Mouse (Mus musculus) adrenal gland (tissue): ENCODE measurements around the gene Bcat1.

Experiments
- intact Hi-C: fragments of 180-260 bp; cut with DNase I; formaldehyde crosslinking; loops from one replicate; pipeline ENCODE4 v1.15.1; 2025
- long read RNA-seq, 2 experiments: library from polyadenylated mRNA; unstranded; transcript quantifications; one replicate each; pipeline ENCODE4 v2.0.0; 2020; ENCODE audit warnings: borderline replicate concordance in 1 of 2; ENCODE audit not compliant: insufficient replicate concordance in 1 of 2

The Bcat1 gene
- long read RNA-seq, experiment 1, partial matches to known transcripts, result 1 of 5 reads
- long read RNA-seq, experiment 1, other reads (novel, unspliced or antisense), result 3 of 5 reads
- long read RNA-seq, experiment 2, full-length matches to known transcripts, result 1 of 1 reads
- long read RNA-seq, experiment 2, partial matches to known transcripts, result 0 of 1 reads
- long read RNA-seq, experiment 2, other reads (novel, unspliced or antisense), result 0 of 1 reads

DNA sequence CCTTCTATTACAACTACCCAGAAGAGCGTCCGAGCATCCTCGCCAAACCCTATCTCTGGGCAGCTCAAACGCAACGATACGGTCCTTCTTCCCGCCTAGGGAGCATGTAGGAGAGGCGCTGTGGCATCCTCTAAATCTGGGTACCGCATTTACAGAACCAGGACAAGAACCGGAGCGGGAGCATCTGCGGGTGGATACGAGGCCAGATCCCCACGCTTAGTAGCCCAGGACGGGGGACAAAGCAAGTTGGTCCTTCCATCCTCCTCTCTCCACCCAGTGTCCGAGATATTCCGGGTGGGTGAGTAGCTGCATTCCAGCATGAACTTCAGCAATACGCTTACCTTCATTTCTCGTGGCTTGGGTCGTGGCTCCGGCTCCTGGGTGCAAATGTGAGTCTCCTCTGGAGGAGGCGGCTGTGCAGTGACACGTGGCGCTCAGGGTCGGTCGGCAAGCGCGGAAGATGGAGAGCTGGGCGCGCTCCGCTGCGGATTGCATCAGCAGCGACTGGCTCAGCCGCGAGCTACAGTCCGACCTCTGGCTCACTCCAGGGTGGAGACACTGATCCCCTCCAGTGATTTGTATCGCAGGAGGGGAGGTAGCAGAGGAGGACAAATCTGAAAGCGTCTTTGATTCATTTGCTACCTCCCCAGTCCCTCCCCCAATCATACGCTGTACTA, at the start of gene Bcat1:
Gene Bcat1, minus strand, starts transcription at position 637 of the 677 bp plus-strand sequence.
- intact Hi-C loops, result no loop called here

DNA sequence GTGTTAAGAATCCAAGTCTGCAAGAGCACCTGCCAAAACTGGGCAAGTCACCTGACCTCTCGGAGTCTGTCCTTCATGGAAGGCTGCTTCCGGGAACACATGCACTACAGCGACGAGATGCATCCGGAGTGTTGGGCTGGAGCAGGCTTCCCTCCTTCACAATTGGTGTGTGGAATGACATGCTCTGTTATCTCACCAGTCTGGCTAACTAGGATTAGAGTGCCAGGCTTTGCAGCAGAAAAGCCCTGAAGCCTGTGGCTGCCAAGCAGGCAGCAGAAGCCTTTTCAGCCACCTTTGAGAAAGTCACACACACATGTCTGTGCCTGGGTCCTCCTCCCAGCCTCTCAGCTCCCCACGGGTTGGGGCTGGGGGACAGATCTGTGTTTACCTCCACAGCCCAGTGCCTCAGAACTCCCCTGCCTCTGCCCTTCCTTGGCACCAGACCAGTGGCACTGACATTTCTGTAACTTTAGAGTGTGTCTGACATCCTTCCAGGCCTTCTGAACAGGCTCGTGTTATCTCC, 49.7 kb upstream of the Bcat1 start:
- intact Hi-C loops, result loop anchor here (5.0 kb wide), 1 partner anchor 33 kb away; no protein-coding TSS in a partner anchor

DNA sequence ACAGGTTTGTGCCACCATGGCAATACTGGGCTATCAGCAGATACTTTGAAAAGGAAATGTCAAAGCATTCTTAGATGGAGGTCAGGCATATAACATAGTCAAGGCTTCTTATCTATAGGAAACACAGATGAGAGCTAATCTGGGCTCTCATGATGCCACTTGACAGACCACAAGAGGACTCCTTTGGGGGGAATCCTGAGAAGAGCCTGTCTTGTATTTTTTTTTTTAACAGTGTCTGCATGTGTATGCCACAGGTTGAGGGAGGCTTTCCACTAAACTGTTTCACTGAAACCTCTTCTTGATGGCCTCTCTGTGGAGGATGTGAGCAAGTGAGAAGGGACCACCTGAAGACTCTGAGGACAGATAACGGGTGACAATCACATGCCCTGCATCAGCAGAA, 48.6 kb upstream of the Bcat1 start:
- intact Hi-C loops, result loop anchor here (5.0 kb wide), 1 partner anchor 32 kb away; no protein-coding TSS in a partner anchor

DNA sequence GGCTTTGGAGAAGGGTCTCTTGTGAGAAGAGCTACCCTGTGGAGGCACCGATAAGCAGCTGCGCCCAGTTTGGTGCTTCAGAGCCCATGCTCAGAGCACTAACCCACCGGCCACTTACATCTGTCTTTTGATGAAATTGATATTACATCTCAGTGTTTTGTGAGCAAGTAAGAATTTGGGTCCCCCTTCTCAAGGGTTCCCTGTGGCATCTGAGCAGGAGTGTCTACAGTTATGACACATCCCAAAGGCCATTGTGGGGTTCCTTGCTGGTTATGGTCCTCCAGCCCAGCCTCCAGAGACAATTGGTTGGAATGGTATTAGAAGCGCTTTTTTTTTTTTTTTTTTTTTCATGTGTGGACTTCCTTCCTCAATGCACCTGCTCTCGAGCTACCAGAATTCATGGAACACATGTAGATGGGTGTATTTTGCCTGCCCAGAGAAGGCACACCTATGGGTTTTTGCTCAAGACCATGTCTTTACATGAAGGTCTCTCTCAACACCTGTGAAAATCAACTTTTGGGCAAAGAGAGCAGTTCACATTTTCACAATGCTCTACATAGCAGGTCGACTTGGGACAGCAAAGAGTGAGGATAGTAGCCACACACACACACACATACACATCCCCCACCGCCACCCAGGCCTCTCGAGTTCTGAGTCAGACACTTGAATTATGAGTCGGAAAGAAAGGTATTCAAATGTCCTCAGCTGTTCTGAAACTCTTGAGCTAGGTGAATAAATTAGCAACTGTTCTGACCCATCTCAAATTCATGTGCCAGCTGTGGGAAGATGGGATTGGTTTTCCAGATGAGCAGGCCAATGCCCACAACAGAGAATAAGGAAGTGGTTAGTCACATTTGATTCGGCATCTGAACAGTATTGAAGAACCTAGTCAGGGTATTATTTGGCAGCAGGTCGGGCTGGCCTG, 47.4 kb upstream of the Bcat1 start:
- intact Hi-C loops, result no loop called here

DNA sequence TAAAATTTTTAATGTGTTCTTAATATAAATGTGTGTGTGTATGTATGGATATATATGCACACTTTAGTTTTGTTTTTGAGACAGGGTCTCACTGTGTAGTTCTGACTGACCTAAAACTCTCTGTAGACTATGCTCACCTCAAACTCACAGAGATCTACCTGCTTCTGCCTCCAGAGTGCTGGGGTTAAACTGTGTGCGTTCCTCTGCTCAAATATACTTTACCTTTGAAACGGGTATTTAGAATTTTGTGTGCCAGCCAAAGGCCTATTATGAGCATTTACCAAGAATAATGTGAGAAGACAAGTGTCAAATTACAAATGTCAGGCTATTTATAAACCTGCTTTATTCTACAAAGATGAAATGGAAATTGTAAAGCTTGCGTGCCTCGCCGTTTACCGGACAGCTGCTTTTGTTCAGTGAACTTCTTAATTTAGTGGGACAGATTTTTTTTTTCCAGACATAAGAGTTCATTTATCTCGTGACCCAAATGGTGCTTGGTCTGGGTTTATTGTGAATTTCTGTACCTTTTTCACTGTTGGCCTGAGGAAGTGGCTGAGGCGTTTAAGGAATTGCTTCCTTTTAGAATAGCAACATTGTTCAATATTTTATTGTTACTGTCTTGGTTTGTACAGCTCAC, 46.6 kb upstream of the Bcat1 start:
- intact Hi-C loops, result no loop called here

DNA sequence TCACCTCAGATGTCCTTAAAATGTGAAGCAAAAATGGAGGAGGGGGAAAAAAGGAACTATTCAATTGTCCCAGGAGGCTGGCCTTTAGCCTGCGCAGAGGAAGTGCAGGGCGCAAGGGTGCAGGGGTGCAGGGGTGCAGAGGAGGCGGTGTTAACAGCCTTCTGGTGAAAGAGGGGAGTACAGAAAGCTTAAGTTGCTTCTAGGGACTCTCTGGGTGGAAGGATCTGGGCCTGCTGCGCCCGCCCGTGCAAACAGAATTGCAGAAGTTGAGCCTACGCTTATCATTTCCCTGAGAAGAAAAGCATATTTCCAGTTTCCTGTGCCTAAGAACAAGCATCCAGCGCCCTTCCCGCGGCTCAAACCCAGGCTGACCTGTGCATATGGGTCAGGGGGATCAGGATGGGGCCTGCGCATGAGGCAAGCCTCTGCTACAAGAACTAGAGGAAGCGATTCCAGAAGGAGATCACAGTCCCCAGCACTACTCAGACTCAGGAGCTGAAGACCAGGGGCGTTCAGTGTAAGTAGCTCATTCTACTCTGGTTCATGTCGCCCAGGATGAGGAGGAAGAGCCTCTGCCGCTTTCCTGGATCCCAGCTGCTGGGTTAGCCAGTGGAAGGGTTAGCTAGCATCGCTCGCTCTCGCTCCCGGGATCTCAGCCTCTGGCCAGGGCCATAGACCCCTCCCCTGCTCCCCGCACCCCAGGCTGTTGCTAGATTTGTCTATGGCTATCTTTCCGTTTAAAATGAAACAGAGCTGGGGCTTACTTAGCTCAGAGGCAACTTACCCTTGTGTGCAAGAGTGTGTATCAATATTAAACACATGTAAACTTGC, 45.8 kb upstream of the Bcat1 start:
- intact Hi-C loops, result no loop called here

DNA sequence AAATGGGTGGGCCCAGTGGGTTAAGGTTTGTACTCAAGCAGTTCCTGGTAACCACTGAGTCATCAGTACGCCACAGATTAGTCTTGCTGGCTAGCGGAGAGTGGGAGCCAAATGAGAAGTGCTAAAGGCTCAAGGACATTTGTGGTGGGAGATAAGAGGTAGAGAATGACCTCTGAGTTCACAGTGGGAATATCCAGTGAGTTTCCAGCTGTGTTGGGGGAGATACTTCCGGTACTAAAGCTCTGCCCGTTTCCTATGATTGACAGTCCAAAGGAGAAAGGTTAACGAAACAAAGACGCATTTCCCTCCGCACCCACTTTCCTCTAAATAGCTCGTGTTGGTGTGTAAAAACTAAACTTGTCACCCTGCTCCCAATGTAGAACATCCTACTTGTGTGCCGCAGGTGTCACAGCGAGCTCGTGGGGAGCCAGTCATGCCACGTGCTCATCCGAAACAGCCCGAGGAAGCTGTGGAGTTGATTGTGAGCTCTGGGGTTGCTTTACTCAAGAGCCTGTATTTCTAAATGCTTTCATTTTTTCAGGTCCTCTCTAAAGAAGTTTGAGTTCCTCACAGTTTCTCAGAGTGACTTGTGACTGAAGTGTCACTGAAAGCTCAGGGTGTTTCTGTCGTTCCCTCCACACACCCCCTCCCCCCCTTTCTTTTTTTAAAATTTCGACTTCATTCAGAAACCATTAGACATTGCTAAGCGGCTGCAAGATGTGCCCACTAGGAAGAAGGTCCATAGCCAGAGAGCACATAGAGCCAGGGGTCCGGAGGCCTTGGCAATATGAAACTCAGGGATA, 45.0 kb upstream of the Bcat1 start:
- intact Hi-C loops, result no loop called here

DNA sequence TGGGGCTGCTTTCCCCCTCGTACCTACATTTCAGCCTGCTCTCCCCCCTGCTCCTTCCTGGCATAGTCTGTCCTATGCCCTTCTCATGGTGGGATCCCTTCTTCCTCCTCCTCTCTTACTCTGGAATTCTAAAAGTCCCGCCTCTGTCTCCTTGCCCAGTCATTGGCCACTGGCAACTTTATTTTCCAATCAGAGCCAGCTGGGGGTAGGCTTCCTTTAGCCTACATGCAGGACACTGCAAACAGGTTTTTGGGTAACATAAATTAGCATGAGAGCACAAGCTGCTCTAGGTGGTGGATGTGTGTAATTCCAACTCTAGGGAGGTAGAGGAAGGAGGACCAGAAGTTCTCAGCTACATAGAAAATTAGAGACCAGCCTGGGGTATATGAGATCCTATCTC, 44.1 kb upstream of the Bcat1 start:
- intact Hi-C loops, result no loop called here

DNA sequence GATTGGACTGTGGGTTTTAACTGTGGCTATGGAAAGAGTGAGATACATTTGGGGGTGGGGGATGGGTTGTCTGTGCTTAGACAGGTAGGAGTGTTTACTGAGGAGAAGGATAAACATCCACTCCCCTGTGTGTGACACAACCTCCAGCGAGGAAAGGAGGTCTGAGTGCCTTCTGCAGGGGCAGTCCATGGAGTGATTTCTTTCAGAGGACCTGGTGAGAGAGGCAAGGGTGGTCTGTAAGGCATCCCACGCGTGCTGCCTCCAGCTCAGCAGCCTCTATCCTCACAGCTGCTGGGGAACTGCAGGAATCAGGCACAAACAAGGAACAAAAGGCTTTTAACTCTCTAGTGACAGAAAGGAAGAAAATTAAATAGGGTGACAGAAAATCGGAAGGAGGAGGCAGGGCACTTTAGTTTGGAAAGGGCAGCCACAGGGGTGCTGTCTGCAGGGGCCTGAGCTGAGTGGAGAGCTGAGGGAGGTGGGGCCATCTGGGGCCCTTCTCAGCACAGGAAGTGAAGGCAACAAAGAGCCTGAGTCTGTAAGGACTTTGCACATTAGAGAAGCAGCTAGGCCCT, 40.2 kb upstream of the Bcat1 start:
- intact Hi-C loops, result no loop called here

DNA sequence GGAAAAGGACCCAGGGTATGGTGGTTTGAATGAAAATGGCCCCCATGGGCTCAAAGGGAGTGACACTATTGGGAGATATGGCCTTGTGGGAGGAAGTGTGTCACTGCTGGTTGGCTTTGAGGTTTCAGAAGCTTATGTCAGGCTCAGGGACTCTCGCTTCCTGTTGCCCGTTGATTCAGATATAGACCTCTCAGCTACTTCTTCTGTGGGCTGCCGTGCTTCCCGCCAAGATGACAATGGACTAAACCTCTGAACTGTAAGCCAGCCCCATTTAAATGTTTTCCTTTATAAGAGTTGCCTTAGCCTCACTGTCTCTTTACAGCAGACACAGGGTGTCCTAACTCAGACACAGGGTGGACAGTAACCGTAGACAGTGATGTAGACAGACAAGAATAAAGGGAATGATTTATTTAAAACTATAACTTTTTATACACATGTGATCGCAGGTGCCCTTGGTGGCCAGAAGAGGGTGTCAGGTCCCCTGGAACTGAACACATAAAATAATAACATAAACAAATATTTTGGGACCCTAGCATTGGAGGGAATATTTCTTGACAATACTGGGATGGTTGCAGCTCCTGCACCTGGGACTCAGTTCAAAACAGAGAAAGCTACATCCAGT, 39.6 kb upstream of the Bcat1 start, which contains the start of gene Lrmp:
Gene Lrmp, plus strand, starts transcription at position 178 of the 622 bp plus-strand sequence.
- intact Hi-C loops, result no loop called here

DNA sequence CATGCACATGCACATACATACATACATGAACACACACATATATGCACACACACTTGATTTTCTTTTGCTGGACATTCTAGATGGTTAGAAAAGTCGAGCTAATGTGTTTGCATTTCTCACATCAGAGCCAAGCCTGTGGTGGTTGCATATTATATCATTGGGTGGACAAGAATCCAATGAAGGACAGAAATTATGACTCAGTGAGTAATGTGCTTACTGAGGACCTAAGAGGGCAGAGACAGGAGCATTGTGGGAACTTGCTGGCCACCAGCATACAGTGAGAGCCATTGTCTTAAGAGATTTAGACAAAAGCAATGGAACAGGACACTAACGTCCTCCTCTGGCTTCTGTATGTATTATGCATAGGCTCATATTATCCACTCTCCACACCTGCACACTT, 38.6 kb upstream of the Bcat1 start:
- intact Hi-C loops, result no loop called here

DNA sequence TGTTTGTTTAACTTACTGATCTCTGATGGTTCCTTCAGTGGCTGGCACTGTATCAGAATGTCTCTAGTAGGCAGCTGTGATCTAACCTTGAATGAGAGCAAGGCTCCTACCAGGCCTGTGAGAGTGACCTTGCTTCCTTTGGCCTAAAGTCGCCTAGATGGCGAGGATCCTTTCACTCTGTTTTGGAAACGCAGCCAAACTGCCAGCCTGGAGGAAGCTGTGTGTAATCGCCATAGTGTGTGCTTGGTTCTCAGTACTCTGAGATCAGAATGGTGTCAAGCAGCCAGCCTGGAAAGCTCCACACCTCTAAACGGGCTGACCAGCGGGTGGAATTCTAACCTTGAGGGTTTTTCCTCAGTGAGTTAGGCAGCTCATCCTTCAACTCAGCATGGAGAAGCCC, 36.9 kb upstream of the Bcat1 start:
- intact Hi-C loops, result no loop called here

DNA sequence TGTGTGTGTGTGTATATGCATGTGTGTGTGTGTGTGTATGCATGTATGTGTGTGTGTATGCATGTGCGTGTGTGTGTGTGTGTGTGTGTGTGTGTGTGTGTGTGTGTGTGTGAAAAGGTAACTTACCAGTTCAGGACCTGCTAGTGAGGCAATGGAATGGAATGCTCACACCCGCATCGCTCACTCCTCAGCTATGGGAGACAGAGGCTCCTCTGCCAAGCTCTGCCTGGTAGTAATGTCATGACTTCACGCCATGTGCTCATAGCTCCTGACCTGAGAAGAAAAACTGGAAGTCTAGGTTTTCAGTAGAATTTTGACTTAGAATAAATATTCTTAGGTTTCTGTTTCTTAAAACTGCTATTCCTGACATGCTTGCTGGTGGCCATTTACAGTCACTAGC, 34.8 kb upstream of the Bcat1 start:
- intact Hi-C loops, result no loop called here

DNA sequence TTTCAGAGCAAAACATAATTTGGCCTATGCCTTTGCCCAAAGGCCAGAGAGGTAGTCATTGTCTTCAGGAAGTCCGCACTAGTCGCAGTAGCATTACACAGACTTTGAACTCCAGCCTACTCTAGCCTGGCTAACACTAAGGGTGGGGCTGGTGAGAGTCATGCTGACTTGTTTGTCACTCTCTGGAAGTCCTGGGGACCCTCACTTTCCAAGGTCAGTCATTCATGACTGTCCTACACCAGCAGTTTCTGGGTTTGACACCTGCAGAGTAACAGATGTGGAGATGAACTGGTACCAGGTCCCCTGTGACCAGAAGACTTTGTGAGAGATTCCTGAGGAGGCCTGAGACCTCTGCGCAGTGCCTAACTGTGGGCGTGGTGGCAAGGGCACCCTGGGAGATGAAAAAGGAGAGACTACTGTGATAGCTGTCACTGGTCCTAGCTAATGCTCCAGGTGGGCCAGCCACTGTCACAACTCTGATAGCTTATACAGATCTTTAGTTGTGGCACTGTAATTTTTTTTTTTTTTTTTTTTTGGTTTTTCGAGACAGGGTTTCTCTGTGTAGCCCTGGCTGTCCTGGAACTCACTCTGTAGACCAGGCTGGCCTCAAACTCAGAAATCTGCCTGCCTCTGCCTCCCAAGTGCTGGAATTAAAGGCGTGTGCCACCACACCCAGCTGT, 30.3 kb upstream of the Bcat1 start:
- intact Hi-C loops, result loop anchor here (10.0 kb wide), 1 partner anchor 238 kb away; no protein-coding TSS in a partner anchor

DNA sequence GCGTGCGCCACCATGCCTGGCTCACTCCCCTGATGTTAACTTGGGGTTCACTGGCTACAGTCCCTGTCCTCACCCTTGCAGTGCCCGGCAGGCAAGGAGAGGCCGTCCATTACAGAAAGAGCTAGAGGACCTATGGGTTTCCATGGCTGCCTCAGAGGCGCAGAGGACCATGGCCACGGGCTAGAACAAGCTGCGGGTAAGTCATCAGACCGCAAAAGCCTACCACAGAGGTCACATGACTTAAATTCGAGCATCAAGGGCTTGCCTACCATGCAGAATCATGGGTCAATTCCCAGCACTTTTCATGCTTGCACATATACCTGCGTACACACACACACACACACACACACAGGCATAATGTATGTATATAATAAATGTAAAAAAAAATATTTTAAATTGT, 29.5 kb upstream of the Bcat1 start:
- intact Hi-C loops, result loop anchor here (10.0 kb wide), 1 partner anchor 239 kb away; no protein-coding TSS in a partner anchor

DNA sequence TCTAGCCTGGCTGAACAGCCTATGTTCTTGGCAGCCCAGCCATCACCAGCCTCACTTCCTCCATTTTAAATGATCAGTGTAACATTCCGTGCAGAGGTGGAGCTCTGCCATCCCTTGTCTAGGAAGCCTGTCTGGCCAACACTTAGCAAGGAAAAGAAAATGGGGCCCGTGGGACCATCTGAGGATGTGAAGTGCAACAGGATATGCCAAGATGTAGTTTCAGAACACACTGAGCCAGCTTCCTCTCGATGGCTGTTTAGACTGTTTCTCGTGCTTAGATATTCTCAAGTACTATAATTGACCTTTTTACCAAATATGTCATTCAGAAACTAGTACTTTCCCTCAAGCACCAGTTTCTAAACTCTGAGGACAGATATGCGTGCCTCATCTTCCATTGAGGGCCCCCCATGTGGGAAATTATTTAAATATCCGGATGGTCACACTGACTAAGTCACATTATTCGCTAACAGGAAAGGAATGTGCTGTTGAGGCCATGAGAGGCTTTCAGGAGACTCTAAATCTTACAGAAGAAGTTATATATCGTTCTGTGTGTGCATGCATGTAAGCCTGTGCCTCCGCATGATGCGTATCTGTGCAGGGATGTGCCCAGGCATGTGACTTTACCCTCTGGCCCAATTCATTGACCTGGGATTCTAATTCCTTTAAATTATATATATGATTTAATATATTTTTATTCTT, 28.4 kb upstream of the Bcat1 start:
- intact Hi-C loops, result loop anchor here (10.0 kb wide), 1 partner anchor 240 kb away; no protein-coding TSS in a partner anchor

DNA sequence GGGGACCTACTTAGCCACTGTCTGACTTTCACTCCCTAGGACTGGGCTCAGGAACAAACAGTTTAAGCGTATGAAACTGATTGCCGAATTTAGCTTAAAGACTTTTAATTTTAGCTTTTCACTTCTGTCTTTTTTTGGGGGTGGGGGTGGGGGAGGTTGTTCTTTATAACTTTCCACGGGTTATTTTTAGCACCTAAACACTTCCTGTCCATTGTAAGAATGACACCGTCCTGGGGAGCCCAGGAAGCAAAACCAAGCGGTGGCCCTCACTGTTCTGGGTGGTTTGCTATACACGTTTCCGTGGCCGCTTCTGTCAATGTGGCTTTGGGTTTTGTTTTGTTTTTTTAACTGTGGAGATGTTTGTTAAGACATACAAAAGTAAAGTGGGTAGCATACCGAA, 24.9 kb upstream of the Bcat1 start:
- intact Hi-C loops, result loop anchor here (10.0 kb wide), 1 partner anchor 244 kb away; no protein-coding TSS in a partner anchor
